Mouse (Mus musculus): Measurements from ENCODE around the gene Rora.

DNA sequence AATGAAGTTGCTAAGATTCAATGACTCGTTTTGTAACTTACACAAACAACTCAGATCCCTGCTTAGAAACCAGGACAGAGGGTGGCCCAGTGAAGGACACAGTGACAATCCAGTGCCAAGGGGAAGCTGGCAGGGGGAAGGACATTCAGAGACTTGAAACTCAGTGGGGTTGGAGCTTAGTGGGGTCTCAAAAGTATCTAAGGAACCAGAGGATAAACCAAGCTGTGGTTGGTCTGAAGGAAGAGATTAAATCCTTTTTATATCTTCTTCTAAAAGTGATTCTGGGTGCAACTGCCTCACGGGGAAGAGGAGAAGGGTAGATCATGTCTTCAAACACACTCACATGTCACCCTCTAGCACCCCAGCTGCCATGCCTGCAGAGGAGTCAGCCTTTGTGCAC lies 340.3 kb downstream of the Rora start:
- TF ChIP-seq CTCF (IDR thresholded peaks at IDR 0.05; ENCODE audit: borderline replicate concordance, extremely low read depth, insufficient read depth, insufficient read length) = no peak
- TF ChIP-seq POLR2A (IDR thresholded peaks at IDR 0.05; ENCODE audit: borderline replicate concordance, extremely low read depth, insufficient read depth, insufficient read length, poor library complexity, severe bottlenecking) = no peak

Data from brain, embryonic 14.5 days (tissue).